Mouse (Mus musculus) spleen, adult 18-20 months (tissue): ENCODE data around the gene Usp42.

ENCODE experiments used
- DNase-seq, 2 experiments: peaks; one replicate each; pipeline ENCODE4 v3.0.0; 2022; ENCODE audit warnings: mixed read lengths in 2 of 2

Gene Usp42

GRCm38 (mm10) chr5:143687589-143687988 is 44.5 kb downstream of the Usp42 start:
- no peak for DNase-seq

- no peak for DNase-seq
These were observed 45.6 kb downstream of the Usp42 start for GRCm38 (mm10) chr5:143686456-143686855.

- DNase-seq = no peak
These were observed 47.1 kb downstream of the Usp42 start for GRCm38 (mm10) chr5:143684911-143685390.

- no peak for DNase-seq
These were observed 48.4 kb downstream of the Usp42 start for GRCm38 (mm10) chr5:143683696-143684095.

- DNase-seq = no peak
These were observed 52.4 kb downstream of the Usp42 start for GRCm38 (mm10) chr5:143679654-143680053.

GRCm38 (mm10) chr5:143678634-143679271 is 53.3 kb downstream of the Usp42 start:
- no peak for DNase-seq

GRCm38 (mm10) chr5:143677363-143677762 is 54.7 kb downstream of the Usp42 start:
- DNase-seq = no peak

GRCm38 (mm10) chr5:143676218-143676985 is 55.7 kb downstream of the Usp42 start:
- DNase-seq = no peak

GRCm38 (mm10) chr5:143674576-143674975 is 57.5 kb downstream of the Usp42 start:
- no peak for DNase-seq

GRCm38 (mm10) chr5:143670740-143671415 is 61.2 kb downstream of the Usp42 start:
- DNase-seq = no peak

- DNase-seq = no peak
These were observed 62.2 kb downstream of the Usp42 start for GRCm38 (mm10) chr5:143669839-143670238.

GRCm38 (mm10) chr5:143669393-143669792 is 62.7 kb downstream of the Usp42 start:
- no peak for DNase-seq

GRCm38 (mm10) chr5:143668884-143669283 is 63.2 kb downstream of the Usp42 start:
- DNase-seq = no peak

GRCm38 (mm10) chr5:143666015-143666414 is 66.1 kb downstream of the Usp42 start:
- DNase-seq = no peak

- no peak for DNase-seq
These were observed 66.5 kb downstream of the Usp42 start for GRCm38 (mm10) chr5:143665561-143665960.

GRCm38 (mm10) chr5:143663074-143663687 is 68.9 kb downstream of the Usp42 start:
- DNase-seq = no peak
